In genomic region chr8:127214338-127214737, GRCm38 (mm10) we compare ENCODE assay signal across 14 mouse cellular contexts.
A peak's percentile ranks its signal among the peaks of the same experiment; 100 is the strongest.
DNase-seq lines count a peak whose midpoint lies in the region; ATAC-seq and TF ChIP-seq lines count a peak whose summit lies in the region.
"Had no signal": no experiment of that assay in that cellular context is flagged by ENCODE, and none has a peak within 500 bp of the region (broad histone marks: within the 10 kb centered on the region; RNA-seq: fewer than 3 reads in every experiment).

No protein-coding gene starts in this region.

- H3K36me3 ChIP-seq in midbrain, embryonic 12.5 days: no peaks in the 10 kb centered on the region
- H3K36me3 ChIP-seq in midbrain, embryonic 10.5 days: no peaks in the 10 kb centered on the region
- H3K36me3 ChIP-seq in forebrain, embryonic 10.5 days (replicated peaks): no peaks in the 10 kb centered on the region
- no peaks in the 10 kb centered on the region for H3K36me3 ChIP-seq in forebrain, postnatal 0 days (ENCODE audit: insufficient read depth)
- H3K36me3 ChIP-seq in midbrain, embryonic 16.5 days (ENCODE audit: control insufficient read depth, insufficient read depth, low read length): no peaks in the 10 kb centered on the region
- H3K36me3 ChIP-seq: heart, embryonic 12.5 days; liver, embryonic 15.5 days had no signal

- TF ChIP-seq CTCF in forebrain, postnatal 0 days (IDR thresholded peaks at IDR 0.05; ENCODE audit: low read depth): no peak

- no peaks in the 10 kb centered on the region for H3K9me3 ChIP-seq in midbrain, embryonic 12.5 days
- no peaks in the 10 kb centered on the region for H3K9me3 ChIP-seq in midbrain, embryonic 10.5 days (replicated peaks)
- no peaks in the 10 kb centered on the region for H3K9me3 ChIP-seq in forebrain, embryonic 10.5 days
- no peaks in the 10 kb centered on the region for H3K9me3 ChIP-seq in forebrain, postnatal 0 days (ENCODE audit: low read length)
- no peaks in the 10 kb centered on the region for H3K9me3 ChIP-seq in midbrain, embryonic 16.5 days (replicated peaks; ENCODE audit: control insufficient read depth, low read length, poor library complexity, severe bottlenecking)
- H3K9me3 ChIP-seq: heart, embryonic 12.5 days; liver, embryonic 15.5 days; megakaryocyte, embryonic 14.5 days had no signal

- H3K27me3 ChIP-seq in midbrain, embryonic 12.5 days: no peaks in the 10 kb centered on the region
- H3K27me3 ChIP-seq in midbrain, embryonic 10.5 days (ENCODE audit: low read depth, poor library complexity, severe bottlenecking): no peaks in the 10 kb centered on the region
- H3K27me3 ChIP-seq in forebrain, embryonic 10.5 days (ENCODE audit: poor library complexity, severe bottlenecking): no peaks in the 10 kb centered on the region
- H3K27me3 ChIP-seq in forebrain, postnatal 0 days (ENCODE audit: insufficient read depth, low read length): no peaks in the 10 kb centered on the region
- H3K27me3 ChIP-seq in midbrain, embryonic 16.5 days (ENCODE audit: control insufficient read depth, insufficient read depth, low read depth, low read length): no peaks in the 10 kb centered on the region
- H3K27me3 ChIP-seq: heart, embryonic 12.5 days; liver, embryonic 15.5 days had no signal

- no peak overlapping the region for H3K9ac ChIP-seq in midbrain, embryonic 12.5 days (replicated peaks)
- no peak overlapping the region for H3K9ac ChIP-seq in forebrain, postnatal 0 days
- H3K9ac ChIP-seq in midbrain, embryonic 16.5 days (ENCODE audit: low read depth, low read length): no peak overlapping the region
- H3K9ac ChIP-seq: heart, embryonic 12.5 days; liver, embryonic 15.5 days had no signal

- H3K4me2 ChIP-seq in midbrain, embryonic 12.5 days (replicated peaks): no peak overlapping the region
- H3K4me2 ChIP-seq in forebrain, postnatal 0 days (ENCODE audit: low read depth): no peak overlapping the region
- H3K4me2 ChIP-seq in midbrain, embryonic 16.5 days (ENCODE audit: low read length): no peak overlapping the region
- H3K4me2 ChIP-seq: heart, embryonic 12.5 days; liver, embryonic 15.5 days had no signal

- H3K27ac ChIP-seq in midbrain, embryonic 12.5 days (replicated peaks): peak overlapping the region; percentile 61
- H3K27ac ChIP-seq in midbrain, embryonic 10.5 days (replicated peaks): no peak overlapping the region
- peak overlapping the region; percentile 62 for H3K27ac ChIP-seq in forebrain, embryonic 10.5 days
- H3K27ac ChIP-seq in forebrain, postnatal 0 days (ENCODE audit: low read depth, low read length): 0 out of 2 replicates have a peak overlapping the region, but pooled peaks have one; percentile 0
- peak overlapping the region; percentile 65 for H3K27ac ChIP-seq in midbrain, embryonic 16.5 days (ENCODE audit: low read length)
- H3K27ac ChIP-seq: left cerebral cortex, adult 2 months; liver, embryonic 15.5 days had no signal

- no peak for DNase-seq in midbrain, embryonic 10.5 days (ENCODE audit: low spot score)
- no peak for DNase-seq in forebrain, embryonic 10.5 days (ENCODE audit: extremely low spot score, low spot score)
- no peak for DNase-seq in forebrain, postnatal 0 days
- DNase-seq in spleen, adult 18-20 months: no peak
- DNase-seq in layer of hippocampus, postnatal 14 days (ENCODE audit: low spot score in 2 of 2): no peak
- DNase-seq in c-Kit-positive CD71-positive TER-119-positive erythroid progenitor cells, embryonic 14.5 days (ENCODE audit: low spot score): no peak
- DNase-seq: cerebellum, adult 18-20 months; kidney, postnatal 10 days had no signal

- no peak overlapping the region for H3K4me3 ChIP-seq in midbrain, embryonic 12.5 days
- H3K4me3 ChIP-seq in midbrain, embryonic 10.5 days: no peak overlapping the region
- no peak overlapping the region for H3K4me3 ChIP-seq in forebrain, embryonic 10.5 days
- no peak overlapping the region for H3K4me3 ChIP-seq in forebrain, postnatal 0 days (ENCODE audit: low read depth, low read length)
- H3K4me3 ChIP-seq in midbrain, embryonic 16.5 days (ENCODE audit: low read depth, low read length): no peak overlapping the region
- H3K4me3 ChIP-seq: heart, embryonic 12.5 days; left cerebral cortex, adult 2 months; liver, embryonic 15.5 days; megakaryocyte, embryonic 14.5 days had no signal

- H3K4me1 ChIP-seq in midbrain, embryonic 12.5 days: peaks cover 28% of the 10 kb centered on the region
- peaks cover 15% of the 10 kb centered on the region for H3K4me1 ChIP-seq in midbrain, embryonic 10.5 days
- H3K4me1 ChIP-seq in forebrain, embryonic 10.5 days: peaks cover 36% of the 10 kb centered on the region
- H3K4me1 ChIP-seq in forebrain, postnatal 0 days (ENCODE audit: insufficient read depth): peaks cover 4% of the 10 kb centered on the region; the same call in 1 of the 2 replicates
- peaks cover 17% of the 10 kb centered on the region for H3K4me1 ChIP-seq in midbrain, embryonic 16.5 days (ENCODE audit: control insufficient read depth, insufficient read depth, low read length)
- H3K4me1 ChIP-seq: liver, embryonic 15.5 days; megakaryocyte, embryonic 14.5 days had no signal

- WGBS in midbrain, embryonic 12.5 days: 61% methylated on average over 8 of the region's 8 CpGs
- WGBS in midbrain, embryonic 10.5 days: 89% methylated on average over 8 of the region's 8 CpGs
- WGBS in forebrain, embryonic 10.5 days: 80% methylated on average over 8 of the region's 8 CpGs
- 21% methylated on average over 8 of the region's 8 CpGs for WGBS in forebrain, postnatal 0 days
- WGBS in midbrain, embryonic 16.5 days: 47% methylated on average over 8 of the region's 8 CpGs

- ATAC-seq in midbrain, embryonic 12.5 days (ENCODE audit: low FRiP score, low read depth): no peak
- peak; percentile 40; the same call in 1 of the 2 replicates for ATAC-seq in forebrain, postnatal 0 days
- ATAC-seq in midbrain, embryonic 16.5 days: no peak; the same call in 1 of the 2 replicates
